Mouse (Mus musculus) CH12.LX (cell line): ENCODE results near the gene Gpr146. TPM values are rescaled to one million over a fixed set of nuclear protein-coding genes. Genes with fewer than 3 reads are reported as not detected.
A peak's percentile ranks its signal among the peaks of the same experiment; 100 is the strongest.

Experiments used
- DNase-seq: peaks from one replicate; pipeline ENCODE4 v3.0.0-alpha.2; 2013; ENCODE audit errors: extremely low read depth
- H3K27ac ChIP-seq: 2 replicates; pipeline ENCODE4 v1.5.1; 2012; ENCODE audit warnings: low read depth, mild to moderate bottlenecking, control low read depth, moderate library complexity; ENCODE audit not compliant: insufficient read depth
- H3K27me3 ChIP-seq: replicated peaks from 2 replicates; pipeline ENCODE3; 2012; ENCODE audit warnings: inconsistent platforms
- H3K36me3 ChIP-seq, 2 experiments: replicated peaks in 1 of 2; 2 replicates each; pipeline versions ENCODE3 to v1.6.1; 2012; ENCODE audit warnings: inconsistent platforms in 1 of 2, low read length in 1 of 2, mild to moderate bottlenecking in 1 of 2, mixed read lengths in 1 of 2, moderate library complexity in 1 of 2; ENCODE audit not compliant: control insufficient read depth in 1 of 2, insufficient read depth in 1 of 2
- H3K4me1 ChIP-seq, 2 experiments: 2 replicates each; pipeline ENCODE4 v1.6.1; 2012; ENCODE audit warnings: inconsistent platforms in 1 of 2, moderate library complexity in 1 of 2; ENCODE audit not compliant: insufficient read depth in 2 of 2, control insufficient read depth in 1 of 2
- H3K4me2 ChIP-seq: 2 replicates; pipeline ENCODE4 v1.6.1; 2012; ENCODE audit warnings: low read depth, mild to moderate bottlenecking, control low read depth; ENCODE audit not compliant: poor library complexity, insufficient read depth, severe bottlenecking
- H3K4me3 ChIP-seq, 3 experiments: fragments of 150-350 bp in 1 of 3; sonication (generic) in 1 of 3; replicated peaks in 1 of 3; 2 replicates each; pipeline versions ENCODE3 to v1.5.1; 2011 to 2012; ENCODE audit warnings: low read depth in 2 of 3, low read length in 2 of 3, mild to moderate bottlenecking in 2 of 3, moderate library complexity in 2 of 3, control low read depth in 1 of 3, improper control_type of control experiment in 1 of 3, inconsistent platforms in 1 of 3, mixed read lengths in 1 of 3; ENCODE audit not compliant: poor library complexity in 1 of 3
- H3K79me2 ChIP-seq: replicated peaks from 2 replicates; pipeline ENCODE4 v1.6.1; 2012; ENCODE audit warnings: mild to moderate bottlenecking, moderate library complexity; ENCODE audit not compliant: control insufficient read depth, poor library complexity, insufficient read depth, severe bottlenecking; ENCODE audit errors: extremely low read depth
- H3K9ac ChIP-seq: 2 replicates; pipeline ENCODE4 v1.6.1; 2012; ENCODE audit warnings: low read depth, mild to moderate bottlenecking, control low read depth, moderate library complexity; ENCODE audit not compliant: insufficient read depth
- H3K9me3 ChIP-seq: replicated peaks from 2 replicates; pipeline ENCODE3; 2012; ENCODE audit warnings: low read length, inconsistent platforms, mixed read lengths
- CTCF ChIP-seq, 2 experiments: IDR thresholded peaks in 1 of 2; conservative IDR thresholded peaks in 1 of 2; 2 replicates each; pipeline ENCODE4 v1.5.1; 2011 to 2012; ENCODE audit warnings: low read depth in 2 of 2, low read length in 2 of 2, improper control_type of control experiment in 1 of 2, inconsistent platforms in 1 of 2, mild to moderate bottlenecking in 1 of 2, moderate library complexity in 1 of 2
- E2F4 ChIP-seq: IDR thresholded peaks from 2 replicates; pipeline ENCODE4 v1.6.1; 2011; ENCODE audit warnings: low read depth, low read length, improper control_type of control experiment; ENCODE audit not compliant: insufficient replicate concordance
- EP300 ChIP-seq: IDR thresholded peaks from 2 replicates; pipeline ENCODE4 v1.6.1; 2011; ENCODE audit warnings: low read length, improper control_type of control experiment
- IRF4 ChIP-seq: IDR thresholded peaks from 2 replicates; pipeline ENCODE4 v1.6.1; 2014; ENCODE audit warnings: low read depth, mild to moderate bottlenecking, inconsistent platforms, low read length, improper control_type of control experiment
- JUN ChIP-seq: IDR thresholded peaks from 2 replicates; pipeline ENCODE4 v1.6.1; 2011; ENCODE audit warnings: low read depth, mild to moderate bottlenecking, low read length, improper control_type of control experiment, moderate library complexity; ENCODE audit not compliant: insufficient read depth
- JUND ChIP-seq: conservative IDR thresholded peaks from 2 replicates; pipeline ENCODE4 v1.6.1; 2011; ENCODE audit warnings: low read depth, low read length, improper control_type of control experiment
- KAT2A ChIP-seq: IDR thresholded peaks from 2 replicates; pipeline ENCODE4 v1.6.1; 2012; ENCODE audit warnings: low read length, improper control_type of control experiment, inconsistent platforms; ENCODE audit not compliant: insufficient replicate concordance
- MAFK ChIP-seq: IDR thresholded peaks from 2 replicates; pipeline ENCODE4 v1.6.1; 2011; ENCODE audit warnings: low read length, improper control_type of control experiment; ENCODE audit not compliant: insufficient replicate concordance
- MAZ ChIP-seq: IDR thresholded peaks from 2 replicates; pipeline ENCODE4 v1.6.1; 2012; ENCODE audit warnings: low read depth, mild to moderate bottlenecking, inconsistent platforms, low read length, improper control_type of control experiment, moderate library complexity
- MEF2A ChIP-seq: IDR thresholded peaks from 2 replicates; pipeline ENCODE4 v1.6.1; 2014; ENCODE audit warnings: low read depth, mild to moderate bottlenecking, inconsistent platforms, low read length, improper control_type of control experiment, borderline replicate concordance
- MYC ChIP-seq: IDR thresholded peaks from 2 replicates; pipeline ENCODE4 v1.6.1; 2011; ENCODE audit warnings: low read depth, mild to moderate bottlenecking, improper control_type of control experiment, low read length
- NELFE ChIP-seq: IDR thresholded peaks from 2 replicates; pipeline ENCODE4 v1.6.1; 2011; ENCODE audit warnings: low read depth, low read length, improper control_type of control experiment
- NRF1 ChIP-seq: IDR thresholded peaks from 2 replicates; pipeline ENCODE4 v1.6.1; 2014; ENCODE audit warnings: low read depth, mild to moderate bottlenecking, inconsistent platforms, low read length, improper control_type of control experiment, moderate library complexity
- PAX5 ChIP-seq: IDR thresholded peaks from 2 replicates; pipeline ENCODE4 v1.6.1; 2012; ENCODE audit warnings: low read length, inconsistent platforms, mixed read lengths
- POLR2A ChIP-seq: IDR thresholded peaks from 2 replicates; pipeline ENCODE4 v1.6.1; 2011; ENCODE audit warnings: low read depth, mild to moderate bottlenecking, improper control_type of control experiment, low read length
- POLR2AphosphoS2 ChIP-seq: IDR thresholded peaks from 2 replicates; pipeline ENCODE4 v1.6.1; 2011; ENCODE audit warnings: low read depth, low read length, improper control_type of control experiment
- SMC3 ChIP-seq: IDR thresholded peaks from 2 replicates; pipeline ENCODE4 v1.6.1; 2011; ENCODE audit warnings: low read depth, low read length, improper control_type of control experiment
- USF1 ChIP-seq: IDR thresholded peaks from 2 replicates; pipeline ENCODE4 v1.6.1; 2014; ENCODE audit warnings: low read depth, mild to moderate bottlenecking, inconsistent platforms, low read length, improper control_type of control experiment
- ZC3H11A ChIP-seq: IDR thresholded peaks from 2 replicates; pipeline ENCODE4 v1.6.1; 2012; ENCODE audit warnings: low read depth, mild to moderate bottlenecking, inconsistent platforms, low read length, improper control_type of control experiment
- ZMIZ1 ChIP-seq: IDR thresholded peaks from 2 replicates; pipeline ENCODE4 v1.6.1; 2012; ENCODE audit warnings: low read depth, mild to moderate bottlenecking, inconsistent platforms, low read length, improper control_type of control experiment
- dilution Hi-C: fragments of 300-500 bp; cut with MboI; formaldehyde crosslinking; loops from 2 replicates; pipeline ENCODE4 v1.14.3; 2020; ENCODE audit warnings: low sequenced_read_pairs; ENCODE audit not compliant: extremely low pct_unique_long_range_greater_than_20kb, extremely low pct_ligation_motif_present
- in situ Hi-C: fragments of 300-500 bp; cut with MboI; formaldehyde crosslinking; loops from 3 replicates; pipeline ENCODE4 v1.14.3; 2019; ENCODE audit warnings: low sequenced_read_pairs, low pct_ligation_motif_present, low pct_unique_long_range_greater_than_20kb, mixed read lengths
- polyA plus RNA-seq: library from polyadenylated mRNA; unstranded; fragments of >175 nt; gene quantifications from 2 replicates; pipeline ENCODE4 v1.2.1, GENCODE M21; 2012; ENCODE audit warnings: low read depth; ENCODE audit not compliant: insufficient read length
- total RNA-seq, 2 experiments: library from RNA; depleted of rRNA; stranded (reverse); fragments of 300-350 nt in 1 of 2; fragments of >200 nt in 1 of 2; gene quantifications; 2 replicates each; pipeline ENCODE4 v1.2.3; 2012 to 2014

The Gpr146 gene
- total and polyA plus RNA-seq, 3 experiments, result 0.13 TPM; not detected in 2

GRCm38 (mm10) chr5:139351628-139352027 lies 25.9 kb upstream of the Gpr146 start:
- Histone ChIP-seq H3K9me3 (no peaks in the 10 kb centered on the region), H3K4me1 (peaks cover 18 to 26% of the 10 kb centered on the region in 2 experiments), H3K36me3 (peaks cover 0 to under 1% of the 10 kb centered on the region in 2 experiments), H3K9ac (no peak overlapping the region), H3K27ac (no peak overlapping the region), H3K4me2 (peak overlapping the region; percentile 27; the same call in 1 of the 2 replicates), H3K27me3 (peaks cover 3% of the 10 kb centered on the region), H3K79me2 (no peaks in the 10 kb centered on the region), H3K4me3 (no peak overlapping the region)
- dilution Hi-C loops (no loop called here), in situ Hi-C loops (loop anchor here (25.0 kb wide), 1 partner anchor 111 kb away; the partner anchor contains the start of gene 3110082I17Rik)
- peak; percentile 58 for DNase-seq
- TF ChIP-seq MYC (no peak), ZMIZ1 (no peak), USF1 (no peak), ZC3H11A (no peak), KAT2A (no peak), IRF4 (no peak), MAZ (no peak), POLR2A (no peak), NELFE (no peak), SMC3 (no peak), MAFK (no peak), NRF1 (no peak), MEF2A (no peak), JUND (no peak)

GRCm38 (mm10) chr5:139352317-139352716 lies 25.2 kb upstream of the Gpr146 start, which contains the start of gene Cyp2w1:
TSS of gene Cyp2w1 (plus strand) at chr5:139352617.
- dilution Hi-C loops, result no loop called here
- Histone ChIP-seq H3K27ac (no peak within 1 kb of the TSS), H3K9me3 (no peaks in the 10 kb centered on the region), H3K79me2 (no peaks in the 10 kb centered on the region), H3K9ac (no peak within 1 kb of the TSS), H3K4me2 (peak within 1 kb of the TSS; percentile 27; the same call in 1 of the 2 replicates), H3K36me3 (peaks cover 0 to 5% of the 10 kb centered on the region in 2 experiments), H3K27me3 (no peaks in the 10 kb centered on the region), H3K4me3 (no peak within 1 kb of the TSS), H3K4me1 (peaks cover 18 to 26% of the 10 kb centered on the region in 2 experiments)
- in situ Hi-C loops, result loop anchor here (25.0 kb wide), 1 partner anchor 110 kb away; the partner anchor contains the start of gene 3110082I17Rik
- TF ChIP-seq ZC3H11A, result no peak
- no peak for TF ChIP-seq SMC3
- no peak for TF ChIP-seq MYC
- no peak for TF ChIP-seq MAFK
- no peak for TF ChIP-seq ZMIZ1
- TF ChIP-seq CTCF (conservative IDR thresholded peaks at IDR 0.05 in 1 of 2, IDR thresholded peaks at IDR 0.05 in 1 of 2; ENCODE audit: low read depth in 2 of 2, low read length in 2 of 2), result no peak
- TF ChIP-seq POLR2AphosphoS2, result no peak
- no peak for TF ChIP-seq JUN
- no peak for TF ChIP-seq POLR2A
- no peak for TF ChIP-seq EP300
- TF ChIP-seq E2F4, result no peak
- no peak for TF ChIP-seq PAX5
- no peak for DNase-seq
